Mouse (Mus musculus) layer of hippocampus, adult 8-10 months (tissue): ENCODE measurements around the gene Ftl1. TPM values are rescaled to one million over a fixed set of nuclear protein-coding genes. Genes with fewer than 3 reads are reported as not detected.
"Not testable (repeated sequence)": the region's sequence is repeated elsewhere in the genome, so short reads cannot be mapped to it uniquely, and the experiment has no call there.

Experiments
- DNase-seq, 2 experiments: peaks; one replicate each; pipeline ENCODE4 v3.0.0; 2022; ENCODE audit warnings: low spot score in 2 of 2
- total RNA-seq, 4 experiments: library from RNA; stranded (reverse); gene quantifications; 2 replicates each; pipeline ENCODE4 v1.2.4; 2022

The Ftl1 gene
- total RNA-seq: 100 to 1,000 TPM; 176 to 331 (median 227) TPM

DNA sequence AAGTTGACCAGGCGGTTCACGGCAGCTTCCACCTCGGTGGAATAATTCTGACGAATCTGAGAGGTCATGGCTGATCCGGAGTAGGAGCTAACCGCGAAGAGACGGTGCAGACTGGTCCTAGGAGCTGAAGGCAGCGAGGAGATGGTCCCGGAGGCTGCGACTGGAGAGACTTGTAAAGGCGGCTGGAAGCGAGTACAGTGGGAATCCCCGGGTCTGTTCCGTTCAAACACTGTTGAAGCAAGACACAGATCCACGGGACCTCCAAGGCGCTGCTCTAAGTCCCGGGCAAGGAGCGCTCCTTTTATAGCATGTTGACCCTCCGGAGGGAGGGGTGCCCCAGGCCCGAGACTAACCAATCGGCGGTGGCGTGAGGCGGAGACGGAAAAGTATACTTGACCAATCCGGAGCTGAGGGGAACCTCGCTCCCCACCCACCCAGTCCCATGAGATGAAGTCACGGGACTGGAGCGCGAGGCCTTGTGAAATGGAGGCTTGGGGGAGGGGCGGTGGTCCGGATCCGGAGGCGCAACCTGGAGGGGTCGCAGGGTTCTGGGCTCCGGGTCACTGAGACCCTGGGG lies at the start of gene Ftl1:
Gene Ftl1 (minus strand): TSS at position 321 of the 577 bp plus-strand sequence.
- peak; percentile 97 to 98 for DNase-seq

DNA sequence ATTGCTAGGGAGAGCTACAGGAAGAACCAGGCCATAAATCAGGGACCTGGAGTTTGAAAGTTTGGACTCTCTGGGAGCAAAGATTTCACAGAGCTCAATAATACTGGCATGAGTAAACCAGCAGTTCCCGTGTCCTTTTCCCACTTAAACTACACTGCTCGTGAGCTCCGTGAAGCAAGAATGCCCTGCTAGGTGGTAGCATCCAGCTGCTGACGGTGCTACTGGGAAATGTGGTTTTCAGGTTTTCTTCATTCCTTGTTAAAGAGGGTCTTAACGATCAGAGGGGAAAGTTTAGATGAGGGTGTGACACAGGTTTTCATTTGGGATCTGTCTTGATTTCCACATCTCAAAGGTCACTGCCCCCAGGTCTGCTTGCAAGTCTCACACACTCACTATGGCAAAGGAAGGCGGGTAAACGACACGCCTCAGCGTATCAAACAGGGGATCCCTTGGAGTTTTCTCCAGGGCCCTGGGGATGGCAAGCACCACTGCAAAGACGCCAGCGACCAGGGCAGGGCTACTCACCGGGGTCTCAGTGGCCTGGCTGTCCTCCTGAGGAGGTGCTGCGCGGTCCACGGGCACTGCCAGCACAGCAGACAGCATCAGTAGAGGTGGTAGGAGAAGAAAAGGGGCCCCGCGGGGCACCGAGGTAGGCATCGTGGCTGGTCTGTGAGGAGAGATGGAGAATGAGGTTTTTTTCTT lies 49.6 kb upstream of the Ftl1 start:
- DNase-seq: no peak

DNA sequence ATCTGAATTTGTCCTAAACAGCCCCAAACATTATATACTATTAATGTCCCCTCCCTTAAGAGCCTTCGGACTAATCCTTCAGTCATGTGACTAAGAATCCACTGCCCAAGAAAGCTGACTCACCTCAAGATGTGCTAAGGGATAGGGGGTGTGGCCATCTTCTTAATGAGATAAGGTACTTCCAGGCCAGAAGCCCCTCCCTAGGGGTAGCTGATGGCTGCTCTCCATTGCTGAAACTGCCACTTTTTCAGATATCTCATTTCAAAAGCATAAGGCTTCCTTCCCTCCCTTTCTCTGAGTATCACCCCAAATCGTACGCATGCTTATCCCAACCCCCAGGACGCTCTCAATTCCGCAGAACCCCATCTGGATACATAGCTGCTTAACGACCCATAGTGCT lies 48.9 kb upstream of the Ftl1 start:
- no peak for DNase-seq

DNA sequence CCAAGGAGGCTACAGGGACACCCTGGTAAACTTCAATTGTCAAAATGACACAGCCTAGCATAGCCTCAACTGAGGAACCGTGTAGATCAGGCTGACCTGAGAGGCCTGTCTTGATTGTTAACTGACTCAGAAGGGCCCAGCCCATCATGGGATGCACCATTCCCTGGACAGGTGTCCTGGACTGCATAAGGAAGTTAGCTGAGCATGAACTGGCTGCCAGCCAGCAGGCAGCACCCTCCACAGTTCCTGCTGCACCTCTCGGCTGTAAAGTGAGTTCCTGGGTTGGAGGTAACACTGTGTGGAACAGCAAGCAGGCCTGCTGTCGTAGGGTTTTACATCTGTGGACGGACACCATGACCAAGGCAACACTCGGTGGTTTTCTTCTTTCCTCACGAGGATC lies 47.9 kb upstream of the Ftl1 start:
- DNase-seq: no peak

DNA sequence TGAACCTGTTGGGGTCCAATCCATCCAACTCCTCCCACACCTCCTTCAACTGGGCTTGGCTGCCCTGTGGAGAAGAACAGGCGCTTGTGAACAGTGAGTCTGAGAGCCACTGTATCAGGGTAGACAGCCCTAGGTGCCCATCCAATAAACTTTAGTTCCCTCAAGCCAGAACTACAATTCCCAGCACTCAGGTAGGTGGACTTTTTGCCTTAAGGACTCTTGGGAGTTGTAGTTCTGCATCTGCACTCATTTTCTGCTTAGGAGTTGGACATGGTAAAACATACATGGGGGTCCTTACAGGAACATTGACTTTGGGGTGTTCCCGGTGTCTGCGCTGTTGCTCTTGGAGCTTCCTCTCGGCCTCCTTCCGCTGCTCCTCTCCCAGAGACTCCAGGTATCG lies 38.7 kb upstream of the Ftl1 start:
- DNase-seq: no peak

DNA sequence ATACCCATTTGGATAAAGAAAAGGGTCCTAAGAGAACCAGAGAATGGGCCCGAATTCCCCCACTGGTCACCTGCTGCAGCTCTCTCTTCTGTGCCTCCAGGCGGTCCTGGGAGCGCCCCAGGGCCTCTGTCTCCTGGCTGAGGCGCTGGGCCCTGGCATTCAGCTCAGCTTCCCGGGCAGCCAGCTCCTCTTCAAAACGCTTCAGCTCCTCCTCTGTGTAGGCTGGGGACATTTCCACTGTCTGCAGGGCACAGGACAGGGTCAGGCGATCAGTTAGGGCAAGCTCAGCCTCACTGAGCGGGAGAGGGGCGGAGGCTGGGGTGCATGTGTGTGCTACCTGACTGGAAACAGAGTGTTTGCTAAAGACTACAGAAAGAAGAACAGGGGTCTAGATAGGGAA lies 34.9 kb upstream of the Ftl1 start:
- no peak for DNase-seq

DNA sequence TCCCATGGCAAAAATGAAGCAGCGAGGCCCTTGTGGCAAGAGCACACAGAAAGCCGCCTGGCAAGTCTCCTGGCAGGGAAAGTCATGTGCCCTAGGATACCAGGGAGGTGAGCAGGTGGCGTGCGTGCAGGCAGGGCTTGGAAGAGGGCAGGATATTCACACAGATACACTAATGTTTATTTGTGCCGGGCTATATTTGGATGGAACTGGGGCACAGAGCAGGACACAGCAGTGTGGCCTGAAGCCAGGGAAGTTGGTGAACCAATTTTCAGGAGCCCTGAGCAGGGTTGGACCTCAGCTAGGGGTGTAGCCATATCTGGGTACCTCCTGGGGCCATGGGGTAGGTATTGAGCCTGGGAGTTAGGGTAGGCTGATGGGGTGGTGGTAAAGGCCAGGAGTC lies 33.3 kb upstream of the Ftl1 start:
- DNase-seq: no peak

DNA sequence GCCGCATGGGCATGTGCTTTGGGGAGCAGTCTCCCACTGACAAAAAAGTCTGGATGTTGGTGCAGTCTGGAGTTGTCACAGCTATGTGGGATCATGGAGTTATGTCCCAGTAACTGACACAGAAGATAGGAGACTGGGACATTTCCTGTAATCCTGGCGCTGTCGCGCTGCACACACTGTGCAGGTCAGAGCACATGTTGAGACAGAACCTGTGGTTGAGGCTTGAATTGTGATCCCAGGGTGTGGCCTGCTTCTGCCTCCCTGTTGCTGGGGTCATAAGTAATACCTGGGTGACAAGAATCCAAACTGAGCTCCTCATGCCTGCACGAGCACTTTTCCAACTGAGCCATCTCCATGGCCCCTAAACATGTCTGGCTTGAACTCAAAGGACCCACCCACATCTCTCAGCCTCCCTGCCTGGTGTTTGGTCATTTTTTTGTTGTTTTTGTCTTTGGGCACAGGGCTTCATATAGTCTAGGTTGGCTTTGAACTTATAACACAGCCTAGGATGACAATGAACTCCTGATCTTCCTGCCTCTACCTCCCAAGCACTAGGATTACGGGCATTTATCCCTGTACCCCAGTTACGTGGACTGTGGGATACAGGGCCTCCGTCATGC lies 32.7 kb upstream of the Ftl1 start:
- no peak for DNase-seq

DNA sequence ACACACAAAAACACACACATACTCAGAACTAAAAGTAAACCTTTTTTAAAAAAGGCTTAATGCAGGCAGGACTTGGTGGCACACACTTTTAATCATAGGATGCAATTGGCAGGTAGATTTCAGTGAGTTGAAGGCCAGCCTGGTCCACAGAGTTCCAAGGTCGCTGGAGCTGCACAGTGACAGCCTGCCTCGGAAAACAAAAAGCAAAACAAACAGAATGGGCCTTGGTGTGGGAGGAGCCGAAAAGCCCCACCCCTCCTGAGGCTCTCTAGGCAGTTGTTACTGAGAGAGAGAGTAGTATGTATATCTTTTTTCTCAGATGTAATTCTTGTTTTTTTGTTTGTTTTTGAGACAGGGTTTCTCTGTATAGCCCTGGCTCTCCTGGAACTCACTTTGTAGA lies 31.6 kb upstream of the Ftl1 start:
- no peak for DNase-seq

DNA sequence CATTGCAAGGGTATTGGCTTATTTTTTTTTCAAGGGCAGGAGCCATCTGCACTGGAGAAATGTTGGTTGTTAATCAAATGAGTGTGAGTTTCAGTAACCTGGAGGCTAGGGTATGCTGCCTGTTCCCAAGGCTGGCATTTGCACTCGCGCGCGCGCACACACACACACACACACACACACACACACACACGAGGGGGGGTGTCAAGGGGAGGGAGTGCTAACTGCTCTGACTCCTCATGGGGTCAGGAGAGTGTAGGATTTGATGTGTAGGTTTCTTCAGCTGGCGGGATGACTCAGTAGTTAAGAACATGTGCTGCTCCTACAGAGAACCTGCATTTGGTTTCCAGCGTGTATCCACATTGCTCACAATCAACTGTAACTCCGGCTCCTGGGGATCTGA lies 31.1 kb upstream of the Ftl1 start:
- no peak for DNase-seq

DNA sequence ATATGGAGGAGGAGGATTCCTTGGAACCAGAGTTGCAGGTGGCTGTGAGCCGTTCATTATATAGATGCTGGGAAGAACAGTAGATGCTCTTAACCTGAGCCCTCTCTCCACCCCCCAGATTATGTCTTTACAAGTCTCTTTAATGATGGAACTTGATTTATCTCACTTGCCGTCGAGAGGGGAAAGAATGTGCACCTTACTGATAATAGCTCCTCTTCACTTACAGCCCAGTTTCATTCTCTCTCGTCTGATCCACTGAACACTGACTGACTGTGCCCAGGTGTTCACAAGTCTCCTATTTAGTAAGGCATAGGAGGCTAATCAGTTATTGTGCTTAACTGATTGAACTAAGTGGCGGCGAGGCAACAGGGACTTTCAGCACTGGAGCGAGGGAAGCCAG lies 29.9 kb upstream of the Ftl1 start:
- no peak for DNase-seq

DNA sequence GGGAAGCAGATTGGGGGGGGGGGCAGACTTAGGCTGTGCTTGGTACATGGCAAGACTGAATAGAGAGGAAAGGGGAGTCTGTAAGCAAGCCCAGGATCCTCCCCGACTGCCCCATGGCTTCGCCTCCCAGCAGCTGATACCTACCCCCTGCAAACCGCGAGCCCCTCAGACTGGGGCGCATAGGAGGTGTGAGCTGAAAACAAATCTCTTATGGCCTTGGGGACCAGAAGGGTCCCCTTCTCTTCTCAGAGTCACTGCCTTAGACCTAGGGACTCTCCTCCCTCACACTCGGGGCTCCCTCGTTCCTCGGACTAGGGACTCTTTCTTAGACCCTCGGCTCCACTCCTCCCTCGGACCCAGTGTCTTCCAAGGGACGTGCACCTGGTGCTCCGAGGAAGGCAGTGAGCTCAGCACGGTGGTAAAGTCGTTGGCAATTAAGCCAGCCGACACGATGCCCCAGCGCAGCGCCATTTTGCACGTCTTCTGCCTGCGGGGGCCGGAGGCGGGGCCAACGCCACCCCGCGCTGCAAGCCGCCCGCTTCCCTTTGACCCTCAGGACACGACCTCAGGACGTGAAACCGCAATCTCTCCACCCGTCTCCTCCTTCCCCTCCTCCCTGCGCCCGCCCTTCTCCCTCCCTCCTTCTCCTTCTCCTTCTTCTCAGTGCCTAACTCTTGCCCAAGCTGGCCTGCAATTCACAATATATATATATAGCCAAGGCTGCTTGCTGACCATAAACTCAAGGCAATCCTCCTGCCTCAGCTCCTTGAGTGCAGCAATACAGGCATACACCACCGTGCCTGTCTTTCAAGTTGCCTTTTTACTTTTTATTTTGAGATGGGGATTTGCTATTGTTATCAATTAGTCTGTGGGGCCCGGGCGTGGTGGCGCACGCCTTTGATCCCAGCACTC lies 28.9 kb upstream of the Ftl1 start, which contains the start of gene Dhdh:
Gene Dhdh (minus strand): TSS at position 513 of the 912 bp plus-strand sequence.
- DNase-seq: peak in 1 of 2 experiments; percentile 35

DNA sequence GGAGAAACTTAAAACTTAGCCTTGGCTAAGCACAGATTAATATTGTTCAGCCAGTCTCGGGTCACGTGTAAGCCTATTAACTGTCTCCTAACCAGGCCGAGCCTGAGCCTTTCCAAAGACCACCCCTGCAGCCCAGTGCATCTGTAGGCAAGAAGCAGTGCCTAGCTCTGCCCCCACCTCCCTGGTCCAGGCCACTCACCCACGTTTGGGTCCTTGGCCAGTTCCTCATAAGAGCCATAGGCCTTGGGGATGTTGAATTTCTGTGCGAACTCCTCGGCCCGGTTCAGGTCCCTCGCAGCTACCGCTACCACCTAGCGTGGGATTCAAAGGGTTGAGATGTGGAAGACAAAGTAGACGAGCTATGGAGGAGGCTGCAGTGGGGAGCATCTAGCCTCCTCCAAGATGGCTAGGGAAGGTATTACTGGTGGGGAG lies 28.2 kb upstream of the Ftl1 start:
- DNase-seq: no peak

DNA sequence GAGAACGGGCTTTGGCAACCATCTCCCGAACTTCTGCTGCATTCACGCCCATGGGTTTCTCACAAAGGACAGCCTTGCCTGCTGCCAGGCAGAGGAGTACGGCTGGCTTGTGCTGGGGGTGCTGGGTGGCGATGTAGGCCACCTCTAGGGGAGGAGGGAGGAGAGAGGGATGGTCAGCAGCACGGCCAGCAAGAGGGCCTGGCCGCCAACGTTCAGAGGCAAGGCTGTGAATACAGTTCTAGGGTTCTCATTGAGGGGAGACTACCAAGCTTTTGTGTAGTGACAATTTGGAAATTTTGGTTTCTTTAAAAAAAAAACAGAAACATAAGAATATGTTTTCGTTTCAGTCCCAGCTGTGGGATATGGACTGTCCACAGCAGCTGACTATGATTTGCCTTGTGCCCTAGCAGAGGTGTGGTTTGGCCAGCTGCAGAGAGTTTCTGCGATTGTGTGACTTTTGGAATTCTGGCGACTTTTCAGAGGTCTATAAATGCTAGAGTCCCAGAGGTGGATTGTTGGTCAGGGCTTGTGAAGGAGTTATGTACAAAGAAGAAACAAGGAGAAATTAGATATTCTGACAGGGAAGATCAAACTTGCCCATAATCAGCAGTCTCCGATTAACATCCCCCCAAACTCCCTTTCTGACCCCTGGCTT lies 27.2 kb upstream of the Ftl1 start, which contains the start of gene Gm45808:
Gene Gm45808 (minus strand): TSS at position 51 of the 655 bp plus-strand sequence.
- no peak for DNase-seq

DNA sequence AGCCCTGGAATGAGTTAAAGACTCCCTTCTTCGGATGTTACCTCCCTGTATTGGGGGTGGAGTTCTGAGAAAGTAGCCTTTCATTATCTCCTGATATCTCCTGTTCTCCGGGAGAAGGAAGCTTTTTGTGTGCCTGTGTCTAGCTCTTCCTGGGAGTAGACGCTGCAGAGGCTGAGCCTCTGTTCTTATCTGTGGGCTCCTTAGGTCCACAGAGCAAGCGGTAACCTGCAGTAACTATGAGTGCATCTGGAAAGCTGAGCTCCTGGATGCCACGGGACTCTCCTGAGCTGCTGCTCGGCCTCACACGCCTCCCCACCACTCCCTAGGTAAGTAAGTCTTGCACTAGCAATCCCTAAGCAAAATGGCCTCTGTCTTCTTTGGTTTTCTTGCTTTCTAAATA lies 26.5 kb upstream of the Ftl1 start:
- DNase-seq: no peak

DNA sequence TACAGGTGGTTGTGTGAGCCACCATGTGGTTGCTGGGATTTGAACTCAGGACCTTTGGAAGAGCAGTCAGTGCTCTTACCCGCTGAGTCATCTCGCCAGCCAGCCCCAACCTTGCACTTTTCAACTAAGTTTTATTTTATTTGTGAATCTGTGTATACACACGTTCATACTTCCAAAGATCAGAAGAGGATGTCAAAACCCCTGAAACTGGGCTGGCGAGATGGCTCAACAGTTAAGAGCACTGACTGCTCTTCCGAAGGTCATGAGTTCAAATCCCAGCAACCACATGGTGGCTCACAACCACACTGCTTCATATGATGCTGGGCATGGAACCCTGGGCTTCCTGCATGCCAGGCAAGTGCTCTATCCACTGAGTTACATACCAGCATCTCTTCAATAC lies 25.3 kb upstream of the Ftl1 start:
- not testable (repeated sequence) for DNase-seq

DNA sequence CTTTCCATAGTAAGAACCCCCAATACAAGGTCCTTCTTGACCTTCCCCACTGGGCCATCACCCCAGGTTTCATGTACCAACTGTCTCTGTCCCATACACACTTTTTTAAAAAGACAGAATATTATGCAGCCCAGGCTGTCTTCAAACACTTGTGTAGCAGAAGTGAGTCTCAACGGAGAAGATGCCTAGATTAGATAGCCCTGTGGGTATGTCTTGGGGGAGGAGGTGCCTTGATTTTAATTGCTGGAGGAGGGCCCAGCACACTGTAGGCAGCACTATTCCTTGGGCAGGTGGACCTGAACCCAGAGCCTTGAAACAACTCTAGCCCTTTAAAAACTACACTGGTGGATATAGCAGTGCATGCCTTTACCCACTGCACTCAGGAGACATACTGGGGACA lies 22.5 kb upstream of the Ftl1 start:
- no peak for DNase-seq

DNA sequence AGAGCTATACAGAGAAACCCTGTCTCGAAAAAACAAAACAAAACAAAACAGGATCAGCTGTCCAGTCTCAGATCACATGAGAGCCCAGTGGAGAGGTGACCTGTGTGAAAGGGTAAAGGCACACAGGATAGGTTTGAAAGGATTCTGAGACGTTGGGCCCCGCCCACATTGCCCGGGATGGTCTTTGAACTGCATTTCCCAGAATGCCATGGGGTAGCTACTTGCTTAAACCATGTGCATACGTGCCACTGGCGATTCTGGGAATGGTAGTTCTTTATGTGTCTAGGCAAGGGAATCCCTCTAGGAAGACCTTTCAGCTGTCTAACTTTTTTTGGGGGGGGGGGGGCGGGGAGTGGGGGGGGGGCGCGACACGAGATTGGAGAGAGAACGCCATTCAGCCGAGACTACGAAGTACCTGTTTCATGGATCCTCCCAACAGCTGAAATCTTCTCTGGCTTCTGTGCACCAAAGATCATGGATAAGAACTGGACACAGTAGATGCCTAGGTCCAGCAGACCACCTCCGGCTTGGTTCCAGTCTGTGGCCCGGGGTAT lies 21.8 kb upstream of the Ftl1 start, which contains the start of gene Tulp2:
Gene Tulp2 (plus strand): TSS at position 504 of the 554 bp plus-strand sequence.
- peak; percentile 66 to 70 for DNase-seq

DNA sequence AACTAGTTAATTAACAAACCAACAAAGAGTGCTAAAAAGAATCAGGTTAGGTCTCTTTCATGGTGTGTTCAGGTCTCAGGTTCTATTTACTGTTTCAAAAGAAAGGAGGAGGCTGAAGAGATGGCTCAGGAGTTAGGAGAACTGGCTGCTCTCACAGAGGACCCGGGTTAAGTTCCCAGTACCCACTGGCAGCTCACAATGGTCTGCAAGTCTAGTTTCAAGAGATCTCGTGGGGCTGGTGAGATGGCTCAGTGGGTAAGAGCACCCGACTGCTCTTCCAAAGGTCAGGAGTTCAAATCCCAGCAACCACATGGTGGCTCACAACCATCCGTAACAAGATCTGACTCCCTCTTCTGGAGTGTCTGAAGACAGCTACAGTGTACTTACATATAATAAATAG lies 20.6 kb upstream of the Ftl1 start:
- DNase-seq: not testable (repeated sequence)

DNA sequence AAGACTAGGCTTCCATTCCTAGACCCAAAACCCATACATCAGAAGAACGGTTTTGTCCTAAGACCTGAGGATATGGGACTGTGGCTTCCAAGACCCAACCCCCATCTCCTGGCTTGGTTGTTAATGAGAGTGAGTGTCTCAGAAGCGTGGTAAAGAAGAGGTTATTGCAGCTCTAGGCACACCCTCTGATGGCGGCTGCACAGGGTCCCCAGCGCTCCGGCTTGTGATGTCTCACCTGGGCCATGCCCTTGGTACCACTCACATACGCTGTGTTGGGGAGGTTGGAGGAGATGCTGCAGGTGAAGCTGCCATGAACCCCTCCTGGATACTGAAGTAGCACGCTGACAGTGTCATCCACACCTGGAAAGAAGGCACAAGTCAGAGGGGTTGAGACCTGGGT lies 19.1 kb upstream of the Ftl1 start:
- DNase-seq: no peak

DNA sequence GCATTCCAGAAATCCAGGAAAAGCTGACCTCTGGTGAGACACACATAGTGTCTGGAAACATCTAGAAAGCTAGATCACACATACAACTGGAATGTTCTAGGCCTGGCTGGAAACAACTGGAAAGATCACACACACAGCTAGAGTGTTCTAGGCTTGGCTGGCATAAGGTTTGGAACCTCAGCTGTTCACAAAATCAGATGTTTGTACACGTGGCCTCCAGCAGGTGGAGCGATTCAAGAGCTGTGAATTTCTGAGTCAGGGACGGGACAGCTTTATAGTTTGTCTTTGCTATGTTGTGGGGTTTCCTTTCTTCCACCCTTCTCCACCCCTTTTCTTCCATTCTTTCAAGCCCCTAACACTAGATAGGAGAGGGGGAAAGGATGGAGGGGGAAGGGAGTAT lies 17.3 kb upstream of the Ftl1 start:
- peak; percentile 35 to 63 for DNase-seq
